Mouse (Mus musculus) thymus, postnatal 14 days (tissue): Measurements from ENCODE around the gene Slc43a3.

ENCODE experiments used
- DNase-seq: peaks from one replicate; pipeline ENCODE4 v3.0.0; 2021

Gene Slc43a3

DNA sequence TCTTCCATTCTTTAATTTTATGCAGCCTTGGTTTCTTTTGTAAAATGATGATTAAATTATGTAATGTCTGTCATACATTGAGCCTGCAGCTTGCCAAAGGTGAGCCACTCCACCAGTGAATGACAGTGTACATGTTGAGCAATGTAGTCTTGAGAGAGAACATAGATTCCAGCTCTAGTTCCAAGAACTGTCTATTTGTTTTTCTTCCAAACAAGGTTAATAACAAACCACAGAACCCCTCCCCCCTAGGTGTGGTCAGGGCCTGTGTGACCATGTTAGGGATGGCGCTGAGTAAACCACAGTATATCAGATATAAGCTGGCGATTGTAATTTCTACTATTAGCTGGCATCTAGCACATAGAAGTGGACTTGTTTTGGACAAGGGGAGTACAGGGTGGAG is 60.0 kb downstream of the Slc43a3 start:
- DNase-seq: no peak

DNA sequence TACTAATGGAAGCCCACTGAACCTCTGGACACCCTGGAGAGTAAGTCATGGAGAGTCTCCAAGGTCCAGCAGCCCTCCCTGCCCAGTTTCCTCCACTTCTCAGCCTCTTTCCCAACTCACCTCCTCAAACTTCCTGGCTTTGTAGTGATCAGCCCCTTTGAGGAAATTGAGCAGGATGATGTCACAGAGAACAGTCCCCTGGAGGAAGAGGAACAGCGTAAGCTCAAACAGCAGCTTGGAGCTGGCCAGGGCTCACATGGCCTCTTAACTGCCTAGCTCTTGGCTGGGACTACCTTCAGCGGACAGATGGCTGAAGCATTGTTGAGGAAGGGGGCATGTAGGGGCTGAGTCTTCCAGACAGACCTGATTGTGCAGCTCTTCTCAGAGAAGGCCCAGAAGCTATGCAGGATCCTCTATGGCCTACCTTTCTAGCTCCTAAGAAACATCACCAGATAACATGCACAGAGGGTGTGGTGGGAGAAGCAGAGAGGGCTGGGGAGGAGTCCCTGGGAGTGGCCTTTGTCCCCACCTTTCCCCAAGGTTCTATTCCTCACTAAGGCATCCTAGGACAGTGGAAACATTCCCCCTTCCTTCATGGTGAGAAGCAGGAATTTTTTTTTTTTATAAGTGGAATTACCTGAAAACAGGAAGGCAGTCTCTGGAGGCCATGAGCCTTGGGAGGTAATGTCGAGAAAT is 63.3 kb downstream of the Slc43a3 start:
- no peak for DNase-seq

DNA sequence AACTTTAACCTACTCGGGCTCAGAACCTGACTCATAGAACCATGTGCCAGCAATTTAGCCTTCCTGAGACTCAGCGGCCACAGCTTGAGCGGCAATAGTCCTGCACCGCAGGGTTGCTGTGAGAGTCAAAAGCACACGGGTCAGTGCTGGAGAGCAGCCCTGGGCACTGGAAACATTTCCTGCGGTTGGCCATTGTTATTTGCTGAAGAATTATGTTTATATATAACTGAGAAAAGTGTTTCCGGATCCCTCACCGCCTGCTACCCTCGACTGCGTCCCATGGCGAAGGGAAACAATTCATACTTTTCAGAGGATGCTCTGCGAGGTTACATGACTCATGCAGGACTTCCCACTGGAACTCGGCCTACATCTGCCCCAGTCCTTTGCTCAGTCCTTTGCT is 65.1 kb downstream of the Slc43a3 start:
- DNase-seq: no peak

DNA sequence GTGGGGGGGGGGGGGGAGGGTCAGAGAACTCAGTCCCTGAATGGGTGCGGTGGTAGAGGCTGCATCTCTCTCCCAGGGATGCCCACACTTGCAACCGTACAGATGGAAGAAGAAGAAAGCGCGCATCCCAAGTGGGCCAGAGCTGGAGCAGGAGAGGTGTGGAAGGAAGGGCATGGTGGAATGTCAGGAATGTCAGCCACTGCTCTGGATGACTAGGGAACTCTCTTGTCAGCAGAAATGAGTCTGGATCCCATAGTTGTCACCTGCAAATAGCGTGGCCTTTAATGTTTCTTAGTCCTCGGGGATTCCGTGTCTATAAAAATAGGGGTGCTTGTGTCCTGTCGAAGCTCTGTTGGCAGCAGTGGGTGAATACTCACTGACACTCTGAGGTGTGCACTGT is 66.2 kb downstream of the Slc43a3 start:
- DNase-seq: no peak

DNA sequence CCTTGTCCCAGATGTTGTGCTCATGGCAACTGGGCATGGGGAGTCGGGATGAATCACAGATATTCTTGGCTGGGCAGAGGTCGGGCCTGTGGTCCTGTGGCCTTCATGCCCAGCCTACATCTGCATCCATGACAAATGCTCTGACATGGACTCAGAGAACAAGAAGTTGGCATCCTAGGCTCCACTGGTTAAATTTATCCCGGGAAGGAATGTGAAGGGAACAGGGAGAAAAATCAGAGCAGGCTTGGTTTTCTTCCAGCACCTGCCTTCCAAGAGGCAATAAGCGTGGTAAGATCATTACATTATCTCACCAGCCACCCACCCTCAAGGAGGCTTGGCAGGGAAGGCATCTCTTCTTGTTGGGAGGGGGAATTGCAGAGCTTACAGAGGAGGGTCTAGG is 68.0 kb downstream of the Slc43a3 start:
- no peak for DNase-seq

DNA sequence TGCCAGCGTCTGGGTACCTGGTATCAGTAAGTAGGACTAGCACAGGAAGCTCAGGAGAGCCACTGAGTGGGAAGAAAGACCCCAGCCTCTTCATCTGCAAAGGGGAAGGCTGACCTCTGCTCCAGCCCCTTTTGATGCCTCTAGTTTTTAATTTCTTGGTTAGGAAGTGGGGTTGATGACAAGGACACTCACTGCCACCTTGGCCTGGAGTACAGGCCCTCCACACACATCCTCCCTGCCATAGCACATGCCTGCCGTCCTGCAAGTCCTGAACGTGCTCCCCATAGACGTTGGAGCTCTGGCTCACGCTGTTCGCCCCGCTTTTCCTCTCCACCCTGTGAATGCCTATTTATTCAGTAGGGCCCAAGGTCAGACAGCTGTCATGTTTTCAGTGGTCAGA is 70.2 kb downstream of the Slc43a3 start:
- DNase-seq: no peak

DNA sequence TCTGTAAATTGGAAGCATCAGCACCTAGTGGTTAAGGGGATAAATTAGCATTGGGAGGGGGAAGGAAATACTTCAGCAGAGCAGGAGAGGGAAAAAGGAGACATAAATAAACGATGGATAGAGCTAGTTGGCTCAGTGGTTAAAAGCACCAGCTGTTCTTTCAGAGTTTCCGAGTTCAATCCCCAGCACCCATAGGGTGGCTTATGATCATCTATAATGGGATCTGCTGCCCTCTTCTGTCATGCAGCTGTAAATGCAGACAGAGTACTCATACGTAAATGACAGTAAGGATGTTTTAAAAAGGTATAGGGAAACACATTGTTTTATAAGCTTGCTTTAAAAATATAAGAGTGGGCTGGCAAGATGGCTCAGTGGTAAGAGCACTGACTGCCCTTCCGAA is 71.3 kb downstream of the Slc43a3 start:
- peak; percentile 36 for DNase-seq
